Mouse (Mus musculus) heart, postnatal 0 days (tissue): ENCODE results near the gene Erg. TPM values are rescaled to one million over a fixed set of nuclear protein-coding genes. Genes with fewer than 3 reads are reported as not detected.

Experiments used
- ATAC-seq: fragments of 200-750 bp; cut with Nextera tagmentation; 2 replicates; pipeline ENCODE4 v1.8.0; 2017; ENCODE audit warnings: low read depth, moderate number of reproducible peaks, moderate library complexity; ENCODE audit not compliant: insufficient read depth
- DNase-seq: peaks from one replicate; pipeline ENCODE4 v3.0.0-alpha.2; 2016; ENCODE audit warnings: low spot score
- H3K27ac ChIP-seq: fragments of 300-500 bp; sonication (generic); 2 replicates; pipeline ENCODE4 v1.5.1; 2014; ENCODE audit warnings: low read depth, mild to moderate bottlenecking
- H3K27me3 ChIP-seq: fragments of 300-500 bp; sonication (generic); 2 replicates; pipeline ENCODE4 v1.6.1; 2014; ENCODE audit warnings: low read length, mixed read lengths; ENCODE audit not compliant: control insufficient read depth, insufficient read depth
- H3K36me3 ChIP-seq: fragments of 300-500 bp; sonication (generic); replicated peaks from 2 replicates; pipeline ENCODE4 v1.6.1; 2014; ENCODE audit warnings: low read length, mixed read lengths; ENCODE audit not compliant: control insufficient read depth, insufficient read depth
- H3K4me1 ChIP-seq: fragments of 300-500 bp; sonication (generic); 2 replicates; pipeline ENCODE4 v1.6.1; 2014; ENCODE audit warnings: antibody characterized with exemption; ENCODE audit not compliant: control insufficient read depth, insufficient read depth
- H3K4me2 ChIP-seq: fragments of 300-500 bp; sonication (generic); 2 replicates; pipeline ENCODE4 v1.6.1; 2014; ENCODE audit warnings: low read depth, mild to moderate bottlenecking, low read length, moderate library complexity
- H3K4me3 ChIP-seq: fragments of 300-500 bp; sonication (generic); 2 replicates; pipeline ENCODE4 v1.5.1; 2014; ENCODE audit warnings: low read depth, low read length
- H3K9ac ChIP-seq: fragments of 300-500 bp; sonication (generic); replicated peaks from 2 replicates; pipeline ENCODE4 v1.6.1; 2014; ENCODE audit warnings: low read depth, low read length, mixed read lengths
- H3K9me3 ChIP-seq: fragments of 300-500 bp; sonication (generic); replicated peaks from 2 replicates; pipeline ENCODE4 v1.6.1; 2016; ENCODE audit warnings: low read length; ENCODE audit not compliant: control insufficient read depth
- CTCF ChIP-seq: IDR thresholded peaks from 2 replicates; pipeline ENCODE4 v1.5.1; 2016; ENCODE audit warnings: antibody characterized with exemption, control low read depth, low read depth
- EP300 ChIP-seq: IDR thresholded peaks from 2 replicates; pipeline ENCODE4 v1.6.1; 2016; ENCODE audit warnings: antibody characterized with exemption, low read depth
- whole genome bisulfite sequencing: fragments of 180-500 bp; shearing (Covaris S2); extraction: QIAGEN DNeasy Blood & Tissue Kit; methylation state at CpG from one replicate; pipeline ENCODE4 v1.1.7; 2014; 5-methylcytosine and 5-hydroxymethylcytosine counted together
- polyA plus RNA-seq: library from polyadenylated mRNA; unstranded; fragments of >200 nt; fragmentation: Nextera tagmentation; extraction: Ambion mirVana; gene quantifications from 2 replicates; pipeline ENCODE4 v1.2.1, GENCODE M21; 2015
- total RNA-seq: library from RNA; depleted of rRNA; stranded (reverse); fragments of >200 nt; gene quantifications from 2 replicates; pipeline ENCODE4 v1.2.3, GENCODE M21; 2014; ENCODE audit warnings: low replicate concordance

The Erg gene
- total and polyA plus RNA-seq, 2 experiments from 2014 or later = 7.2 to 12.1 TPM

GRCm38 (mm10) chr16:95371713-95372112 is 214.7 kb downstream of the Erg start:
- WGBS = 84% methylated on average over 4 of the region's 4 CpGs

GRCm38 (mm10) chr16:95366989-95367765 is 219.2 kb downstream of the Erg start:
- H3K27me3 ChIP-seq = no peaks in the 10 kb centered on the region
- TF ChIP-seq EP300 (no peak), CTCF (no peak)
- H3K27ac ChIP-seq = no peak overlapping the region
- no peak overlapping the region for H3K4me3 ChIP-seq
- WGBS = 80% methylated on average over 19 of the region's 19 CpGs
- 0 out of 2 replicates have a peak, but pooled peaks cover 3% of the 10 kb centered on the region for H3K36me3 ChIP-seq
- H3K4me1 ChIP-seq = no peaks in the 10 kb centered on the region
- H3K9me3 ChIP-seq = no peaks in the 10 kb centered on the region
- ATAC-seq (no peak), DNase-seq (no peak)
- H3K4me2 ChIP-seq = no peak overlapping the region
- no peak overlapping the region for H3K9ac ChIP-seq

More at GRCm38 (mm10) chr16:95371713-95372112, 214.7 kb downstream of the Erg start:
- Histone ChIP-seq H3K4me3 (no peak overlapping the region), H3K4me2 (no peak overlapping the region), H3K27ac (no peak overlapping the region), H3K9ac (no peak overlapping the region), H3K27me3 (no peaks in the 10 kb centered on the region), H3K4me1 (peaks cover 19% of the 10 kb centered on the region), H3K9me3 (no peaks in the 10 kb centered on the region), H3K36me3 (no peaks in the 10 kb centered on the region)
- DNase-seq = no peak
- TF ChIP-seq EP300 = no peak
- TF ChIP-seq CTCF = no peak
- ATAC-seq = no peak

- Histone ChIP-seq H3K27ac (no peak overlapping the region), H3K9ac (no peak overlapping the region), H3K4me1 (no peaks in the 10 kb centered on the region), H3K9me3 (no peaks in the 10 kb centered on the region), H3K36me3 (0 out of 2 replicates have a peak, but pooled peaks cover 3% of the 10 kb centered on the region), H3K4me2 (no peak overlapping the region), H3K4me3 (no peak overlapping the region), H3K27me3 (no peaks in the 10 kb centered on the region)
- no peak for TF ChIP-seq CTCF
- no peak for TF ChIP-seq EP300
- ATAC-seq (no peak), DNase-seq (no peak)
- WGBS = 72% methylated on average over 5 of the region's 5 CpGs
Measured at GRCm38 (mm10) chr16:95365214-95365613, 221.2 kb downstream of the Erg start.

- H3K4me2 ChIP-seq = no peak overlapping the region
- no peaks in the 10 kb centered on the region for H3K27me3 ChIP-seq
- H3K9ac ChIP-seq = no peak overlapping the region
- 90% methylated on average over 18 of the region's 18 CpGs for WGBS
- 0 out of 2 replicates have a peak, but pooled peaks cover 3% of the 10 kb centered on the region for H3K36me3 ChIP-seq
- H3K9me3 ChIP-seq = no peaks in the 10 kb centered on the region
- H3K4me1 ChIP-seq = no peaks in the 10 kb centered on the region
- TF ChIP-seq EP300 (no peak), CTCF (no peak)
- ATAC-seq = no peak
- no peak overlapping the region for H3K27ac ChIP-seq
- DNase-seq = no peak
- no peak overlapping the region for H3K4me3 ChIP-seq
Measured at GRCm38 (mm10) chr16:95363632-95364465, 222.5 kb downstream of the Erg start.

- Histone ChIP-seq H3K9me3 (no peaks in the 10 kb centered on the region), H3K27ac (no peak overlapping the region), H3K36me3 (0 out of 2 replicates have a peak, but pooled peaks cover 3% of the 10 kb centered on the region), H3K27me3 (no peaks in the 10 kb centered on the region), H3K9ac (no peak overlapping the region), H3K4me1 (no peaks in the 10 kb centered on the region), H3K4me3 (no peak overlapping the region), H3K4me2 (no peak overlapping the region)
- no peak for ATAC-seq
- DNase-seq = no peak
- TF ChIP-seq EP300 (no peak), CTCF (no peak)
- 85% methylated on average over 7 of the region's 7 CpGs for WGBS
Measured at GRCm38 (mm10) chr16:95361950-95362349, 224.4 kb downstream of the Erg start.
